8 mouse cellular contexts compared by ENCODE assay signal in genomic region chr9:114583812-114584182, GRCm38 (mm10). TPM values are rescaled to one million over a fixed set of nuclear protein-coding genes. Genes with fewer than 3 reads are reported as not detected.
DNase-seq lines count a peak whose midpoint lies in the region; ATAC-seq and TF ChIP-seq lines count a peak whose summit lies in the region.

No protein-coding gene starts in this region.

- H3K4me1 ChIP-seq in limb, embryonic 14.5 days (ENCODE audit: control insufficient read depth, insufficient read depth, low read length) = peaks cover 11% of the 10 kb centered on the region; the same call in 1 of the 2 replicates
- H3K4me1 ChIP-seq in midbrain, embryonic 14.5 days (ENCODE audit: control insufficient read depth, insufficient read depth, low read length) = peaks cover 6% of the 10 kb centered on the region

- H3K9me3 ChIP-seq in limb, embryonic 14.5 days (ENCODE audit: control insufficient read depth, low read length) = no peaks in the 10 kb centered on the region
- H3K9me3 ChIP-seq in midbrain, embryonic 14.5 days (ENCODE audit: control insufficient read depth, low read length) = no peaks in the 10 kb centered on the region

- no peak for ATAC-seq in CD4-positive, CD25-positive, alpha-beta regulatory T cell, adult 4 months
- peak; percentile 50; the same call in 1 of the 2 replicates for ATAC-seq in limb, embryonic 14.5 days (ENCODE audit: low FRiP score, low read depth)
- peak; percentile 78; the same call in 1 of the 2 replicates for ATAC-seq in midbrain, embryonic 14.5 days (ENCODE audit: low FRiP score, low TSS enrichment)

- no peaks in the 10 kb centered on the region for H3K27me3 ChIP-seq in limb, embryonic 14.5 days (ENCODE audit: control insufficient read depth, insufficient read depth, low read length)
- no peaks in the 10 kb centered on the region for H3K27me3 ChIP-seq in midbrain, embryonic 14.5 days (ENCODE audit: control insufficient read depth, insufficient read depth, low read length)

- H3K9ac ChIP-seq in limb, embryonic 14.5 days (ENCODE audit: low read depth, low read length, severe bottlenecking) = peak overlapping the region; percentile 9
- no peak overlapping the region for H3K9ac ChIP-seq in midbrain, embryonic 14.5 days (replicated peaks; ENCODE audit: low read length)

- peak; percentile 70 for DNase-seq in CD4-positive, CD25-positive, alpha-beta regulatory T cell, adult 2 months (ENCODE audit: low read depth, low spot score)
- peak; percentile 87 for DNase-seq in embryo, embryonic 11 days
- DNase-seq in heart, adult 11 months = peak; percentile 95
- peak; percentile 36 for DNase-seq in kidney, adult 11 months
- peak; percentile 73 for DNase-seq in limb, embryonic 14.5 days (ENCODE audit: low spot score)
- peak; percentile 85 for DNase-seq in midbrain, embryonic 14.5 days
- peak; percentile 30 to 75 for DNase-seq in spleen, postnatal 4 days (ENCODE audit: low spot score in 2 of 2)

- no peak for TF ChIP-seq POLR2A in limb, embryonic 14.5 days (IDR thresholded peaks at IDR 0.05; ENCODE audit: borderline replicate concordance, extremely low read depth, insufficient read depth, insufficient read length)

- H3K36me3 ChIP-seq in limb, embryonic 14.5 days (ENCODE audit: control insufficient read depth, insufficient read depth, low read length) = peaks cover 29% of the 10 kb centered on the region
- peaks cover 21% of the 10 kb centered on the region for H3K36me3 ChIP-seq in midbrain, embryonic 14.5 days (ENCODE audit: control insufficient read depth, insufficient read depth, low read length)

- H3K4me2 ChIP-seq in limb, embryonic 14.5 days (replicated peaks; ENCODE audit: low read depth, low read length, severe bottlenecking) = peak overlapping the region; percentile 50
- peak overlapping the region; percentile 52 for H3K4me2 ChIP-seq in midbrain, embryonic 14.5 days (ENCODE audit: low read length)

- WGBS in limb, embryonic 14.5 days = under 1% methylated on average over 23 of the region's 23 CpGs
- WGBS in midbrain, embryonic 14.5 days = under 1% methylated on average over 23 of the region's 23 CpGs

- no peak overlapping the region; the same call in 1 of the 2 replicates for H3K27ac ChIP-seq in limb, embryonic 14.5 days (replicated peaks; ENCODE audit: low read depth, low read length)
- H3K27ac ChIP-seq in midbrain, embryonic 14.5 days (replicated peaks; ENCODE audit: low read depth, low read length) = 0 out of 2 replicates have a peak overlapping the region, but pooled peaks have one; percentile 13

- peak overlapping the region; percentile 31 for H3K4me3 ChIP-seq in limb, embryonic 14.5 days (replicated peaks; ENCODE audit: low read length)
- H3K4me3 ChIP-seq in midbrain, embryonic 14.5 days (replicated peaks; ENCODE audit: low read depth, low read length) = peak overlapping the region; percentile 23; the same call in 1 of the 2 replicates

RNA-seq across cellular contexts. Expression of gene Trim71, which starts 19.6 kb away (rescaled TPM):
- not detected for polyA plus RNA-seq in CD4-positive, CD25-positive, alpha-beta regulatory T cell, adult 4 months (2017; shearing (Covaris generic))
- polyA plus RNA-seq in limb, embryonic 14.5 days (2012; rRNA removed) = 0.33 and 0.50 TPM in 2 replicates
- polyA plus RNA-seq in limb, embryonic 14.5 days (2014; fragmentation: Nextera tagmentation; extraction: Ambion mirVana) = 0.26 TPM in 2 replicates
- 0.15 and 0.16 TPM in 2 replicates for polyA plus RNA-seq in midbrain, embryonic 14.5 days (2014; fragmentation: Nextera tagmentation; extraction: Ambion mirVana)

RNA-seq across cellular contexts. Expression of gene Cnot10, which starts 56.2 kb away (rescaled TPM):
- polyA plus RNA-seq in CD4-positive, CD25-positive, alpha-beta regulatory T cell, adult 4 months (2017; shearing (Covaris generic)) = 10 to 100 TPM; 23.9 to 24.1 TPM
- 104 and 109 TPM in 2 replicates for polyA plus RNA-seq in limb, embryonic 14.5 days (2012; rRNA removed)
- 66.8 and 69.1 TPM in 2 replicates for polyA plus RNA-seq in limb, embryonic 14.5 days (2014; fragmentation: Nextera tagmentation; extraction: Ambion mirVana)
- 44.0 and 56.7 TPM in 2 replicates for polyA plus RNA-seq in midbrain, embryonic 14.5 days (2014; fragmentation: Nextera tagmentation; extraction: Ambion mirVana)

Comparison
In these comparisons a context has a peak if more than half of its experiments do, and no peak if none do; other contexts are left out.
1. DNase-seq: peak in every context shown above with its lines; median percentile 95 in heart, adult 11 months; 87 in embryo, embryonic 11 days; 85 in midbrain, embryonic 14.5 days; 73 in limb, embryonic 14.5 days; 70 in CD4-positive, CD25-positive, alpha-beta regulatory T cell, adult 2 months; 52 in spleen, postnatal 4 days; 36 in kidney, adult 11 months.